Mouse (Mus musculus): ENCODE results near the gene Lcmt2. TPM values are rescaled to one million over a fixed set of nuclear protein-coding genes. Genes with fewer than 3 reads are reported as not detected.
A peak's percentile ranks its signal among the peaks of the same experiment; 100 is the strongest.

Gene Lcmt2
- polyA plus RNA-seq (2015; fragmentation: Nextera tagmentation; extraction: Ambion mirVana) = 10.0 and 10.2 TPM in 2 replicates

DNA sequence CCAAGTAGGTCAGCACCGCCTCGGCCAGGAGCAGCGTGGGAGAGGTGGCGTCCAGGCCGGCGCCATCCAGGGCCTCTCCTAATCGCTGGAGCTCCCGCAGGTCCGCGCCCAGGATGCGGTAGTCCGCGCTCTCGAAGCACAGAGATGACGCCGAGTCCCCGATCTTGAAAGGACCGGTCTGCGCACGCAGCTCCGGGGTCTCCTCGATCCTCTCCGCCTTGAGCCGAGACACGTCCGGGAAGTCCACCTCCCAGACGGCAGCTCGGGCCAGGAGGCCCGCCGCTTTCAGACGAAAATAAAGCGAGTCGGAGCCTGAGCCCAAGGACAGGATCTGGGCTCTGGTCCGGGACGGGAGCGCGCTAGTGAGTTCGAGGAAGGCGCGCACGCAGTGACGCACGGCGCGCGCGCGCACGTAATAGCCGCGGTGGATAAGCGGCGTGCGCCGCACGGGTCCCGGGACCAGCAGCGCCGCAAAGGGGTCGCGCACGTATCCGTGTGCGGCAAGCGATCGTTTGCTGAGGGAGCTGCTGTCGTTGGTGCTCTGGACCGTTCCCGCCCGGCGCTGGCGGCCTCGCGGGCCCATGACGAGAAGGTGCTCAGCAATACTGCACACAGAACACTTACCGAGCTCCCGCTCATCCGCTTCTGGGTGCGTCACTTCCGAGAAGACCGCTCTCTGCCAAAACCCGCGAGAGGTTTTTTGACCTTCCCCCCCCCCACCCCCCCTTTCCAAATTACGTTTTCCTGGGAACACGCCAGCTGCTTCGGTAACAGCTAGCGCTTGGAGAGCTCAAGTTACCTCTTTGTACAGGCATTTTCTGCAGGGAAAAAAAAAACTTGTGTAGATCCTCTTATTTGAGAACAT is at the start of gene Lcmt2, which contains the start of gene Adal:
Gene Lcmt2 (minus strand): TSS at position 636 of the 865 bp plus-strand sequence.
Gene Adal (plus strand): TSS at position 411 of the 865 bp plus-strand sequence.
- Histone ChIP-seq H3K27ac (ENCODE audit: low read depth) (peak within 1 kb of the TSS; percentile 97), H3K9ac (replicated peaks) (peak within 1 kb of the TSS; percentile 77), H3K4me3 (ENCODE audit: low read depth, low read length) (peak within 1 kb of the TSS; percentile 74), H3K4me1 (ENCODE audit: insufficient read depth) (peaks cover 24% of the 10 kb centered on the region), H3K4me2 (ENCODE audit: low read depth, low read length) (peak within 1 kb of the TSS; percentile 81), H3K36me3 (replicated peaks; ENCODE audit: insufficient read depth, low read length) (peaks cover 12% of the 10 kb centered on the region; the same call in 1 of the 2 replicates), H3K27me3 (ENCODE audit: insufficient read depth, low read length) (no peaks in the 10 kb centered on the region), H3K9me3 (ENCODE audit: low read length) (no peaks in the 10 kb centered on the region)
- peak; percentile 93 for DNase-seq
- WGBS (ENCODE audit: insufficient replicate concordance) = 1% methylated on average over 86 of the region's 87 CpGs
- TF ChIP-seq EP300 (IDR thresholded peaks at IDR 0.05; ENCODE audit: low read depth) (0 out of 2 replicates have a peak, but pooled peaks have one; percentile 11), CTCF (IDR thresholded peaks at IDR 0.05; ENCODE audit: low read depth) (0 out of 2 replicates have a peak, but pooled peaks have one; percentile 1)
- ATAC-seq = peak; percentile 95

DNA sequence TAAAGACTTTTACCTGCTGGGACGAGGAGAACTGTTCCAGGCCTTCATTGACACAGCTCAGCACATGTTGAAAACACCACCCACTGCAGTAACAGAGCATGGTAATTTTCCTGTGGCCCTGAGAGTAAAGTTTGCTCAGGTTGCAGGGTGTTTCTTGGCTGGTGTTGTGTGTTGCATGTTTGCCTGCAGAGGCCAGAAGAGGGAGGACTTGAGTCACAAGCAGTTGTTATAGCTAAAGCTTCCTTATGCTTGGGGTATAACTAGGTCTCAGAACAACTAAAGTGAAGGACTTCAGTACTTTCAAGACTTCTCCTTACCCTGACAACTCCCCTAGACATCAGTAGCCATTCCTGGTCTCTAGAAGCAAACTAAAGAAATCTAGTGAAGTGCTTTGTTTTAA is 48.1 kb upstream of the Lcmt2 start:
- Histone ChIP-seq H3K36me3 (replicated peaks; ENCODE audit: insufficient read depth, low read length) (peaks cover 69% of the 10 kb centered on the region), H3K4me1 (ENCODE audit: insufficient read depth) (no peaks in the 10 kb centered on the region), H3K9ac (replicated peaks) (no peak overlapping the region), H3K27ac (ENCODE audit: low read depth) (no peak overlapping the region), H3K9me3 (ENCODE audit: low read length) (no peaks in the 10 kb centered on the region), H3K27me3 (ENCODE audit: insufficient read depth, low read length) (no peaks in the 10 kb centered on the region), H3K4me2 (ENCODE audit: low read depth, low read length) (no peak overlapping the region), H3K4me3 (ENCODE audit: low read depth, low read length) (no peak overlapping the region)
- DNase-seq (no peak), ATAC-seq (no peak)
- peak; percentile 49 for TF ChIP-seq CTCF (IDR thresholded peaks at IDR 0.05; ENCODE audit: low read depth)
- TF ChIP-seq EP300 (IDR thresholded peaks at IDR 0.05; ENCODE audit: low read depth) = no peak
- 65% methylated on average over 1 of the region's 1 CpGs for WGBS (ENCODE audit: insufficient replicate concordance)

GRCm38 (mm10) chr2:121184142-121184541 is 43.7 kb upstream of the Lcmt2 start:
- DNase-seq (no peak), ATAC-seq (no peak)
- Histone ChIP-seq H3K4me3 (ENCODE audit: low read depth, low read length) (no peak overlapping the region), H3K4me1 (ENCODE audit: insufficient read depth) (no peaks in the 10 kb centered on the region), H3K27ac (ENCODE audit: low read depth) (no peak overlapping the region), H3K36me3 (replicated peaks; ENCODE audit: insufficient read depth, low read length) (peaks cover 44% of the 10 kb centered on the region), H3K9ac (replicated peaks) (no peak overlapping the region), H3K4me2 (ENCODE audit: low read depth, low read length) (no peak overlapping the region), H3K27me3 (ENCODE audit: insufficient read depth, low read length) (no peaks in the 10 kb centered on the region), H3K9me3 (ENCODE audit: low read length) (no peaks in the 10 kb centered on the region)
- 93% methylated on average over 7 of the region's 7 CpGs for WGBS (ENCODE audit: insufficient replicate concordance)
- TF ChIP-seq CTCF (IDR thresholded peaks at IDR 0.05; ENCODE audit: low read depth) (no peak), EP300 (IDR thresholded peaks at IDR 0.05; ENCODE audit: low read depth) (no peak)

GRCm38 (mm10) chr2:121183431-121183830 is 43.0 kb upstream of the Lcmt2 start:
- Histone ChIP-seq H3K27ac (ENCODE audit: low read depth) (no peak overlapping the region), H3K36me3 (replicated peaks; ENCODE audit: insufficient read depth, low read length) (peaks cover 39% of the 10 kb centered on the region), H3K9me3 (ENCODE audit: low read length) (no peaks in the 10 kb centered on the region), H3K4me3 (ENCODE audit: low read depth, low read length) (no peak overlapping the region), H3K4me2 (ENCODE audit: low read depth, low read length) (no peak overlapping the region), H3K9ac (replicated peaks) (no peak overlapping the region), H3K4me1 (ENCODE audit: insufficient read depth) (no peaks in the 10 kb centered on the region), H3K27me3 (ENCODE audit: insufficient read depth, low read length) (no peaks in the 10 kb centered on the region)
- TF ChIP-seq CTCF (IDR thresholded peaks at IDR 0.05; ENCODE audit: low read depth) (no peak), EP300 (IDR thresholded peaks at IDR 0.05; ENCODE audit: low read depth) (no peak)
- ATAC-seq = no peak
- no peak for DNase-seq
- WGBS (ENCODE audit: insufficient replicate concordance) = 95% methylated on average over 5 of the region's 5 CpGs

- Histone ChIP-seq H3K9me3 (ENCODE audit: low read length) (no peaks in the 10 kb centered on the region), H3K9ac (replicated peaks) (no peak overlapping the region), H3K4me1 (ENCODE audit: insufficient read depth) (no peaks in the 10 kb centered on the region), H3K4me2 (ENCODE audit: low read depth, low read length) (no peak overlapping the region), H3K4me3 (ENCODE audit: low read depth, low read length) (no peak overlapping the region), H3K36me3 (replicated peaks; ENCODE audit: insufficient read depth, low read length) (peaks cover 50% of the 10 kb centered on the region), H3K27ac (ENCODE audit: low read depth) (no peak overlapping the region), H3K27me3 (ENCODE audit: insufficient read depth, low read length) (no peaks in the 10 kb centered on the region)
- WGBS (ENCODE audit: insufficient replicate concordance) = 85% methylated on average over 3 of the region's 3 CpGs
- TF ChIP-seq CTCF (IDR thresholded peaks at IDR 0.05; ENCODE audit: low read depth) (peak; percentile 53), EP300 (IDR thresholded peaks at IDR 0.05; ENCODE audit: low read depth) (no peak)
- ATAC-seq = no peak
- DNase-seq = no peak
These were observed 38.5 kb upstream of the Lcmt2 start for GRCm38 (mm10) chr2:121178828-121179479.

Measured in liver, postnatal 0 days (tissue).